Mouse (Mus musculus) left cerebral cortex, postnatal 14 days (tissue): ENCODE results near the gene Gabarap. TPM values are rescaled to one million over a fixed set of nuclear protein-coding genes. Genes with fewer than 3 reads are reported as not detected.

ENCODE experiments used
- DNase-seq, 2 experiments: peaks; one replicate each; pipeline ENCODE4 v3.0.0; 2021 to 2022; ENCODE audit warnings: low spot score in 2 of 2, mixed read lengths in 1 of 2
- intact Hi-C: fragments of 180-260 bp; cut with DNase I; formaldehyde crosslinking; loops from one replicate; pipeline ENCODE4 v1.15.1; 2025
- microRNA-seq, 2 experiments: library from miRNA; unstranded; fragments of <30 nt; microRNA quantifications; one replicate each; pipeline ENCODE4 v1.2.0; 2022
- total RNA-seq, 2 experiments: library from RNA; stranded (reverse); gene quantifications; 2 replicates each; pipeline ENCODE4 v1.2.3; 2021

The Gabarap gene
- total RNA-seq, 2 experiments from 2014 or later = 213 to 217 TPM

DNA sequence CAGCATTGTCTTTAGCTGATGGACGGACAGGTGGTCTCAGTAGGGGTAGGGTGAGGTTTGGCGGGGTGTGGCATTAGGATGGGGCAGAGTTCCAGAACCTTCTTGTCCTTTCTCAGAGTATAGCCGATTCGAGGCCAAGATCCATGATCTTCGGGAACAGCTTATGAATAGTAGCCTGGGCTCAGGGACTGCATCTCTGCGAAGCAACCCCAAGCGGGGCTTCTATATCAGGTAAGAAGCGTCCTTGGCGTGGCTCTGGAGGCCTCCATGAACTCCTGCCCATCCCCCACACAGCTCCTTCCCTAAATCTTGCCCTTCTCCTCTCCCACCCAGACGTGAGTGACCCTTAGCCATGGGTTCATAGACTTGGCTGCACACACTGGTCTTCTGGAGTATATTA lies 48.7 kb downstream of the Gabarap start:
- intact Hi-C loops = no loop called here
- no peak for DNase-seq

DNA sequence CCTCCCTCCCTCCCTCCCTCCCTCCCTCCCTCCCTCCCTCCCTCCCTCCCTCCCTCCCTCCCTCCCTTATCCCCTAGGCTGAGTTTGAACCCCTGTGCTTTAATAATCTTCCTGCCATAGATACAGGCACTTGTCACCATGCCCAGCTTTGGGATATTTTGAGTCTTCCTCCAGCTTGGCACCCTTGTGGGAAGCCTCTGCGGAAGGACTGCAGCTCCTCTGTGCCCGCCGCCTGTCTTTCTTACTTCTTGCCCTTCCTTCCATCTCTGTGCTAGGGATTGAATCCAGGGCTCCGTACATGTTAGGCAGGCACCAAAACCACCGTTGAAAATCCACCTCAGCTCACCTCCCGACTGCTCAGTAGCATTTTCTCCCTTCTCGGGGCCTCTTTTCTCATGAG lies 49.2 kb downstream of the Gabarap start:
- intact Hi-C loops = no loop called here
- no peak for DNase-seq

DNA sequence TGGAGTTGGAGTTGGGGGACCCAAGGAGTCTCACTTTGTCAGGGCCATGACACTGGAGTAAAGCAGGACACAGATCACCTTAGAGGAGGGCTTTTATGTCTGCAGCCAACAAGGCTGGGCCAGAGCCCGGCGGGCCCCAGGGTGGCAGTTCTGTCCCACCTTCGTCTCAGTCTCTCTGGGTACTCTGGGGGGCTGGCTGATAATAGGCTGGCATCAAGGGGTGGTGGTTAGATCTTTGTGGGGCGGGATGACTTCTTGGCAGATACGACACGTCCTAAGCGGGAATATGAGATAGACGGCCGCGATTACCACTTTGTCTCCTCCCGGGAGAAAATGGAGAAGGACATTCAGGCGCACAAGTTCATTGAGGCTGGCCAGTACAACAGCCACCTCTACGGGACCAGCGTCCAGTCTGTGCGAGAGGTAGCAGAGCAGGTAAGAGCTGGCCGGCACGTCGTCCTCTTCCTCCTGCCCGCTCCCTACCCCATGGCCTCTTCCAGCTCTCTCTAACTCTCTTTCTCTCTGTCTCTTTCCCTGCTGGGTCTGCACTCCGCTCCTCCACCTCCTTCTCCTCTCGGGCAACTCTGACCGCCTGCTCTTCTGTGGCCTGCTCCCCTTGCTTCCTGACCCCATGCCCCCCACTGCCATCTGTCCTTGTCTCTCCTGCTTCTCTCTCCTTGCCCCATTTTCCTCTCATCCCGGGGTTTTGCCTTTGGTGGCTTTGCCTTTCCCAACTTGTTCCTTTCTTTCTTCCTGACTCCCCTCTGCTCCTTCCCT lies 51.6 kb downstream of the Gabarap start:
- intact Hi-C loops = no loop called here
- no peak for DNase-seq

DNA sequence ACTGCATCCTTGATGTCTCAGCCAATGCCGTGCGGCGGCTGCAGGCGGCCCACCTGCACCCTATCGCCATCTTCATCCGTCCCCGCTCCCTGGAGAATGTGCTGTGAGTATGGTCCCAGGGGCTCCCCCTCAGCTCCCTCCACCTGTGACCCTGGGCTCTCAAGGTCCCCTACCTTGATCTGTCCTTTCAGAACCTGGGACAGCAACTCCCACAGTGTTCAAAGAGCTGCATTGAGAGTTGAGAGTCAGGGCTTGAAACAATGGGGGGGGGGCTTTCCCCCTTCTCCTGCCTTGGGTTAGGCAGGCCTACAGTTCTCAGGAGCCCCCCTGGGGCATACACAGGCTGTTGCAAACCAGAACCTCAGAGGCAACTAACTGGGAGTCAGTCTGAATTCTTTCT lies 52.7 kb downstream of the Gabarap start:
- DNase-seq = no peak
- intact Hi-C loops = no loop called here

Small RNAs within 50 kb of the gene (microRNA-seq; reads per million reads assigned to microRNA genes)
- gene Gm44349 (0 to 1.1 reads per million in 2 experiments), gene Mir324 (9,894 to 11,930 reads per million in 2 experiments)

Other genes with a start within 250 kb of the Gabarap start
- gene Polr2a, start 232.5 kb upstream of the Gabarap start, total RNA-seq = 10 to 100 TPM; 54.3 to 54.4 TPM
- gene Slc35g3, start 229.2 kb upstream of the Gabarap start, total RNA-seq = not detected
- 10 to 100 TPM; 71.1 to 86.9 TPM for gene Zbtb4, start 225.2 kb upstream of the Gabarap start, total RNA-seq
- under 1 TPM; 0.76 to 0.79 TPM for gene Chrnb1, start 195.2 kb upstream of the Gabarap start, total RNA-seq
- gene Fgf11, start 189.3 kb upstream of the Gabarap start, total RNA-seq = 10 to 100 TPM; 15.4 to 20.4 TPM
- gene Tmem102, start 185.5 kb upstream of the Gabarap start, total RNA-seq = not detected
- gene Gm39566, start 175.8 kb upstream of the Gabarap start, total RNA-seq = not detected
- gene Spem2, start 172.7 kb upstream of the Gabarap start, total RNA-seq = not detected
- gene Spem1, start 169.0 kb upstream of the Gabarap start, total RNA-seq = under 1 TPM in 1 of 2 experiments, not detected in 1; 0.32 TPM
- 100 to 1,000 TPM; 277 to 281 TPM for gene Nlgn2, start 153.4 kb upstream of the Gabarap start, total RNA-seq
- gene Tmem256, start 152.6 kb upstream of the Gabarap start, total RNA-seq = 100 to 1,000 TPM; 160 to 167 TPM
- gene Plscr3, start 144.8 kb upstream of the Gabarap start, total RNA-seq = 10 to 100 TPM; 19.5 to 22.3 TPM
- gene Tnk1, start 132.4 kb upstream of the Gabarap start, total RNA-seq = not detected
- gene Tmem95, start 113.1 kb upstream of the Gabarap start, total RNA-seq = not detected
- 1 to 10 TPM in 1 of 2 experiments, under 1 TPM in 1; 0.86 to 1.4 TPM for gene Kctd11, start 109.7 kb upstream of the Gabarap start, total RNA-seq
- gene Acap1, start 95.6 kb upstream of the Gabarap start, total RNA-seq = not detected
- under 1 TPM in 1 of 2 experiments, not detected in 1; 0.38 TPM for gene 2810408A11Rik, start 90.2 kb upstream of the Gabarap start, total RNA-seq
- 100 to 1,000 TPM; 121 to 125 TPM for gene Neurl4, start 90.1 kb upstream of the Gabarap start, total RNA-seq
- gene Gps2, start 77.3 kb upstream of the Gabarap start, total RNA-seq = 10 to 100 TPM; 24.9 to 26.0 TPM
- gene Eif5a, start 69.2 kb upstream of the Gabarap start, total RNA-seq = 100 to 1,000 TPM; 468 to 473 TPM
- gene Ybx2, start 55.3 kb upstream of the Gabarap start, total RNA-seq = 10 to 100 TPM in 1 of 2 experiments, 1 to 10 TPM in 1; 8.4 to 11.3 TPM
- gene Slc2a4, start 43.0 kb upstream of the Gabarap start, total RNA-seq = 1 to 10 TPM; 1.9 to 2.4 TPM
- not detected for gene Cldn7, start 26.4 kb upstream of the Gabarap start, total RNA-seq
- gene Ctdnep1, start 10.0 kb upstream of the Gabarap start, total RNA-seq = 100 to 1,000 TPM; 115 TPM
- gene Elp5, start 8.6 kb upstream of the Gabarap start, total RNA-seq = 100 to 1,000 TPM; 103 to 107 TPM
- gene Phf23, start 4.6 kb downstream of the Gabarap start, total RNA-seq = 10 to 100 TPM; 39.2 to 40.2 TPM
- 10 to 100 TPM; 27.3 to 30.0 TPM for gene Dvl2, start 9.5 kb downstream of the Gabarap start, total RNA-seq
- gene Acadvl, start 24.3 kb downstream of the Gabarap start, total RNA-seq = 10 to 100 TPM; 50.7 to 53.6 TPM
- 1,000 to 10,000 TPM in 1 of 2 experiments, 100 to 1,000 TPM in 1; 1,000 to 1,075 TPM for gene Dlg4, start 25.8 kb downstream of the Gabarap start, total RNA-seq
- 1 to 10 TPM; 1.9 to 2.4 TPM for gene Asgr1, start 62.9 kb downstream of the Gabarap start, total RNA-seq
- gene Asgr2, start 101.5 kb downstream of the Gabarap start, total RNA-seq = not detected
- under 1 TPM; 0.51 to 0.61 TPM for gene Mgl2, start 139.2 kb downstream of the Gabarap start, total RNA-seq
- gene Clec10a, start 165.1 kb downstream of the Gabarap start, total RNA-seq = 1 to 10 TPM; 3.3 to 5.3 TPM
- gene Slc16a11, start 221.6 kb downstream of the Gabarap start, total RNA-seq = 10 to 100 TPM; 27.2 to 36.8 TPM
- 10 to 100 TPM in 1 of 2 experiments, 1 to 10 TPM in 1; 8.3 to 10.4 TPM for gene Slc16a13, start 229.9 kb downstream of the Gabarap start, total RNA-seq
- 1 to 10 TPM; 5.1 to 5.3 TPM for gene Bcl6b, start 238.7 kb downstream of the Gabarap start, total RNA-seq
- 10 to 100 TPM; 41.3 to 54.2 TPM for gene 0610010K14Rik, start 246.8 kb downstream of the Gabarap start, total RNA-seq
- 1 to 10 TPM; 5.9 to 7.3 TPM for gene Gm21988, start 248.7 kb downstream of the Gabarap start, total RNA-seq
- 100 to 1,000 TPM; 291 TPM for gene Rnasek, start 248.7 kb downstream of the Gabarap start, total RNA-seq